Mouse (Mus musculus): Measurements from ENCODE around the gene Gm13696. TPM values are rescaled to one million over a fixed set of nuclear protein-coding genes. Genes with fewer than 3 reads are reported as not detected.
A peak's percentile ranks its signal among the peaks of the same experiment; 100 is the strongest.
"Not testable (repeated sequence)": the region's sequence is repeated elsewhere in the genome, so short reads cannot be mapped to it uniquely, and the experiment has no call there.

Gene Gm13696
- polyA plus RNA-seq (2015; fragmentation: Nextera tagmentation; extraction: Ambion mirVana) = not detected in 2 replicates

DNA sequence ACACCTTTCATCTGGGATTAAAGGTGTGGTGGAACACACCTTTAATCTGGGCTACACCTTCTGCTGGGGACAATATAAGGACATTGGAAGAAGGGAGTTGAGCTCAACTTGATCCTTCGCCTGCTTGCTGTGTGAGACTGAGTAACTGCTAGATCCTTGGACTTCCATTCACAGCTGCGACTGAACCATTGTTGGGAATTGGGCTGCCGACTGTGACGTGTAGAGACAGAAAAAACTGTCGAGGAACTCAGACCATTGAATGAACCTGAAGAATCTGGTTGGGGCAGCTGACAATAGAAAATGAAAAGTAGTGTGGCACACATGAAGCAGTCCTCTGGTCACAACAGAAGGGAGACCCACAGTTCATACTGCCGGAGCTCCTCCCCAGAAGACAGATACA, at the start of gene Gm13696:
TSS of gene Gm13696 (plus strand) at position 301 of the 400 bp plus-strand sequence.
- H3K9me3 ChIP-seq; H3K27ac ChIP-seq; H3K9ac ChIP-seq (replicated peaks); H3K4me3 ChIP-seq (replicated peaks); H3K4me2 ChIP-seq (replicated peaks); H3K36me3 ChIP-seq; H3K27me3 ChIP-seq; ATAC-seq; H3K4me1 ChIP-seq (replicated peaks): not testable (repeated sequence)
- no CpG with 5 or more reads among the region's 6 CpGs for WGBS

GRCm38 (mm10) chr2:83929478-83930088, 43.3 kb upstream of the Gm13696 start:
- no peak for ATAC-seq
- no peaks in the 10 kb centered on the region for H3K36me3 ChIP-seq
- whole genome bisulfite sequencing = 45% methylated on average over 2 of the region's 2 CpGs
- no peaks in the 10 kb centered on the region for H3K4me1 ChIP-seq (replicated peaks)
- H3K9ac ChIP-seq (replicated peaks) = no peak overlapping the region
- H3K27ac ChIP-seq = no peak overlapping the region
- H3K27me3 ChIP-seq = no peaks in the 10 kb centered on the region
- no peak overlapping the region for H3K4me2 ChIP-seq (replicated peaks)
- no peak overlapping the region for H3K4me3 ChIP-seq (replicated peaks)
- no peaks in the 10 kb centered on the region for H3K9me3 ChIP-seq

- no peak within 1 kb of the TSS for H3K9ac ChIP-seq (replicated peaks)
- 1% methylated on average over 20 of the region's 20 CpGs for WGBS
Observed at GRCm38 (mm10) chr2:83940931-83941361, 32.0 kb upstream of the Gm13696 start, which contains the start of gene Zswim2. TSS of gene Zswim2 (minus strand) at chr2:83941228.

GRCm38 (mm10) chr2:83941378-83941777, 31.5 kb upstream of the Gm13696 start:
- Histone ChIP-seq H3K4me3 (replicated peaks) (peak overlapping the region; percentile 40), H3K9ac (replicated peaks) (no peak overlapping the region), H3K9me3 (no peaks in the 10 kb centered on the region), H3K27me3 (no peaks in the 10 kb centered on the region), H3K4me2 (replicated peaks) (peak overlapping the region; percentile 62), H3K27ac (no peak overlapping the region), H3K4me1 (replicated peaks) (peaks cover 10% of the 10 kb centered on the region), H3K36me3 (no peaks in the 10 kb centered on the region)
- WGBS = 33% methylated on average over 3 of the region's 3 CpGs
- ATAC-seq = peak; percentile 78

More at GRCm38 (mm10) chr2:83940931-83941361, 32.0 kb upstream of the Gm13696 start, which contains the start of gene Zswim2:
- peak; percentile 100 for ATAC-seq
- Histone ChIP-seq H3K4me2 (replicated peaks) (peak within 1 kb of the TSS; percentile 62), H3K36me3 (no peaks in the 10 kb centered on the region), H3K4me3 (replicated peaks) (peak within 1 kb of the TSS; percentile 40), H3K9me3 (no peaks in the 10 kb centered on the region), H3K27ac (peak within 1 kb of the TSS; percentile 71), H3K4me1 (replicated peaks) (peaks cover 10% of the 10 kb centered on the region), H3K27me3 (no peaks in the 10 kb centered on the region)

GRCm38 (mm10) chr2:83941792-83942191, 31.1 kb upstream of the Gm13696 start:
- no peak overlapping the region for H3K4me2 ChIP-seq (replicated peaks)
- no peaks in the 10 kb centered on the region for H3K27me3 ChIP-seq
- ATAC-seq = no peak
- 81% methylated on average over 4 of the region's 4 CpGs for WGBS
- no peaks in the 10 kb centered on the region for H3K9me3 ChIP-seq
- no peak overlapping the region for H3K27ac ChIP-seq
- H3K36me3 ChIP-seq = no peaks in the 10 kb centered on the region
- peaks cover 10% of the 10 kb centered on the region for H3K4me1 ChIP-seq (replicated peaks)
- no peak overlapping the region for H3K4me3 ChIP-seq (replicated peaks)
- H3K9ac ChIP-seq (replicated peaks) = no peak overlapping the region

DNA sequence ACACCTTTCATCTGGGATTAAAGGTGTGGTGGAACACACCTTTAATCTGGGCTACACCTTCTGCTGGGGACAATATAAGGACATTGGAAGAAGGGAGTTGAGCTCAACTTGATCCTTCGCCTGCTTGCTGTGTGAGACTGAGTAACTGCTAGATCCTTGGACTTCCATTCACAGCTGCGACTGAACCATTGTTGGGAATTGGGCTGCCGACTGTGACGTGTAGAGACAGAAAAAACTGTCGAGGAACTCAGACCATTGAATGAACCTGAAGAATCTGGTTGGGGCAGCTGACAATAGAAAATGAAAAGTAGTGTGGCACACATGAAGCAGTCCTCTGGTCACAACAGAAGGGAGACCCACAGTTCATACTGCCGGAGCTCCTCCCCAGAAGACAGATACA, 17.5 kb upstream of the Gm13696 start, which contains the start of gene Gm13698:
TSS of gene Gm13698 (plus strand) at position 301 of the 400 bp plus-strand sequence.
- H3K36me3 ChIP-seq; H3K27ac ChIP-seq; H3K4me2 ChIP-seq (replicated peaks); H3K4me1 ChIP-seq (replicated peaks); H3K9ac ChIP-seq (replicated peaks); H3K9me3 ChIP-seq; H3K4me3 ChIP-seq (replicated peaks); H3K27me3 ChIP-seq; ATAC-seq: not testable (repeated sequence)
- WGBS = no CpG with 5 or more reads among the region's 6 CpGs

DNA sequence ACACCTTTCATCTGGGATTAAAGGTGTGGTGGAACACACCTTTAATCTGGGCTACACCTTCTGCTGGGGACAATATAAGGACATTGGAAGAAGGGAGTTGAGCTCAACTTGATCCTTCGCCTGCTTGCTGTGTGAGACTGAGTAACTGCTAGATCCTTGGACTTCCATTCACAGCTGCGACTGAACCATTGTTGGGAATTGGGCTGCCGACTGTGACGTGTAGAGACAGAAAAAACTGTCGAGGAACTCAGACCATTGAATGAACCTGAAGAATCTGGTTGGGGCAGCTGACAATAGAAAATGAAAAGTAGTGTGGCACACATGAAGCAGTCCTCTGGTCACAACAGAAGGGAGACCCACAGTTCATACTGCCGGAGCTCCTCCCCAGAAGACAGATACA, 11.7 kb upstream of the Gm13696 start, which contains the start of gene Gm13693:
TSS of gene Gm13693 (plus strand) at position 301 of the 400 bp plus-strand sequence.
- H3K27ac ChIP-seq; H3K4me3 ChIP-seq (replicated peaks); H3K4me2 ChIP-seq (replicated peaks); H3K4me1 ChIP-seq (replicated peaks); H3K27me3 ChIP-seq; H3K9me3 ChIP-seq; H3K9ac ChIP-seq (replicated peaks); H3K36me3 ChIP-seq; ATAC-seq: not testable (repeated sequence)
- WGBS = no CpG with 5 or more reads among the region's 6 CpGs

- not testable (repeated sequence) for ATAC-seq; H3K27me3 ChIP-seq; H3K9ac ChIP-seq (replicated peaks); H3K27ac ChIP-seq; H3K4me1 ChIP-seq (replicated peaks); H3K4me3 ChIP-seq (replicated peaks); H3K9me3 ChIP-seq; H3K4me2 ChIP-seq (replicated peaks); H3K36me3 ChIP-seq
- no CpG with 5 or more reads among the region's 6 CpGs for WGBS
Observed at GRCm38 (mm10) chr2:83967013-83967412, 5.9 kb upstream of the Gm13696 start, which contains the start of gene Gm13695. TSS of gene Gm13695 (plus strand) at chr2:83967313.

DNA sequence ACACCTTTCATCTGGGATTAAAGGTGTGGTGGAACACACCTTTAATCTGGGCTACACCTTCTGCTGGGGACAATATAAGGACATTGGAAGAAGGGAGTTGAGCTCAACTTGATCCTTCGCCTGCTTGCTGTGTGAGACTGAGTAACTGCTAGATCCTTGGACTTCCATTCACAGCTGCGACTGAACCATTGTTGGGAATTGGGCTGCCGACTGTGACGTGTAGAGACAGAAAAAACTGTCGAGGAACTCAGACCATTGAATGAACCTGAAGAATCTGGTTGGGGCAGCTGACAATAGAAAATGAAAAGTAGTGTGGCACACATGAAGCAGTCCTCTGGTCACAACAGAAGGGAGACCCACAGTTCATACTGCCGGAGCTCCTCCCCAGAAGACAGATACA, 5.7 kb downstream of the Gm13696 start, which contains the start of gene Gm13694:
TSS of gene Gm13694 (plus strand) at position 301 of the 400 bp plus-strand sequence.
- H3K4me1 ChIP-seq (replicated peaks); H3K27me3 ChIP-seq; H3K9me3 ChIP-seq; H3K9ac ChIP-seq (replicated peaks); H3K4me2 ChIP-seq (replicated peaks); H3K36me3 ChIP-seq; H3K27ac ChIP-seq; H3K4me3 ChIP-seq (replicated peaks); ATAC-seq: not testable (repeated sequence)
- WGBS = no CpG with 5 or more reads among the region's 6 CpGs

- H3K36me3 ChIP-seq; H3K9me3 ChIP-seq; H3K9ac ChIP-seq (replicated peaks); H3K27me3 ChIP-seq; H3K4me2 ChIP-seq (replicated peaks); H3K27ac ChIP-seq; H3K4me1 ChIP-seq (replicated peaks); H3K4me3 ChIP-seq (replicated peaks); ATAC-seq: not testable (repeated sequence)
- WGBS = no CpG with 5 or more reads among the region's 6 CpGs
Observed at GRCm38 (mm10) chr2:83984443-83984842, 11.5 kb downstream of the Gm13696 start, which contains the start of gene Gm13697. TSS of gene Gm13697 (plus strand) at chr2:83984743.

GRCm38 (mm10) chr2:83990253-83990652, 17.3 kb downstream of the Gm13696 start, which contains the start of gene Gm13691:
TSS of gene Gm13691 (plus strand) at chr2:83990553.
- not testable (repeated sequence) for H3K9me3 ChIP-seq; H3K27ac ChIP-seq; H3K4me3 ChIP-seq (replicated peaks); H3K4me2 ChIP-seq (replicated peaks); H3K4me1 ChIP-seq (replicated peaks); H3K27me3 ChIP-seq; H3K36me3 ChIP-seq; H3K9ac ChIP-seq (replicated peaks); ATAC-seq
- WGBS = no CpG with 5 or more reads among the region's 6 CpGs

DNA sequence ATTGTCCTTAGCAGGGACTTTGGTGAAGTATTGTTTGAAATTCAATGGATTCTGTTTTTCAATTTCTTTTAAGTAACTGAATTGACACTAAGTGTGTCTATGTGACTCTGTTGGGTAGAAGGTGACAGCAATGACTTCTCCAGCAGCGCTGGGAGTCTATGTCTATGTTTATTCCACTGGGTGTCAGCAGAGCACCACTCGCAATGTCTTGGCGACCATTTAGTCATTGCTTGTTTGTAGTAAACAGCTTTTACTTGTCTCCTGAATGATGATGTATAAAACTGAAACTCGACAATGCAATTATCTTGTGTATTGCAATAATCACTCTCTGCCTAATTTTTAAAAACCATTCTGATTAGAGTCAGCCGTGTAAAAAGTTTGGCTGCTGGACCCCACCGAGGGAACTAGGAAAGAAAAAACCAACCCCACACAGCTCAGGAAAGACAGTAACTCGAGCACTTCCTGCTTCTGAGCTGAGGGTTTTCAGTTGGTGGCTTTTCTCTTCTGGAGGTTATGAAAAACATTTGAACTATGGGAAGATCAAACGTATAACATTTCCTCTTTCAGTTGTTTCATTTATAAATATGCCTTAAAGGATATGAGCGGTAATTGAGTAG, 20.8 kb downstream of the Gm13696 start:
- not testable (repeated sequence) for ATAC-seq
- WGBS = 76% methylated on average over 8 of the region's 9 CpGs

More for the DNA sequence above, 20.8 kb downstream of the Gm13696 start:
- H3K27me3 ChIP-seq; H3K4me1 ChIP-seq (replicated peaks); H3K9ac ChIP-seq (replicated peaks); H3K9me3 ChIP-seq; H3K27ac ChIP-seq; H3K4me2 ChIP-seq (replicated peaks); H3K36me3 ChIP-seq; H3K4me3 ChIP-seq (replicated peaks): not testable (repeated sequence)
